Mouse (Mus musculus) urinary bladder, adult 18-20 months (tissue): ENCODE measurements around the gene C1qb.

Experiments used
- DNase-seq, 2 experiments: peaks; one replicate each; pipeline ENCODE4 v3.0.0; 2022; ENCODE audit warnings: low spot score in 2 of 2, mixed read lengths in 2 of 2

The C1qb gene

GRCm38 (mm10) chr4:136842802-136843201 is 43.2 kb downstream of the C1qb start:
- DNase-seq, result no peak

- DNase-seq, result no peak
These were observed 44.0 kb downstream of the C1qb start for GRCm38 (mm10) chr4:136842033-136842432.

DNA sequence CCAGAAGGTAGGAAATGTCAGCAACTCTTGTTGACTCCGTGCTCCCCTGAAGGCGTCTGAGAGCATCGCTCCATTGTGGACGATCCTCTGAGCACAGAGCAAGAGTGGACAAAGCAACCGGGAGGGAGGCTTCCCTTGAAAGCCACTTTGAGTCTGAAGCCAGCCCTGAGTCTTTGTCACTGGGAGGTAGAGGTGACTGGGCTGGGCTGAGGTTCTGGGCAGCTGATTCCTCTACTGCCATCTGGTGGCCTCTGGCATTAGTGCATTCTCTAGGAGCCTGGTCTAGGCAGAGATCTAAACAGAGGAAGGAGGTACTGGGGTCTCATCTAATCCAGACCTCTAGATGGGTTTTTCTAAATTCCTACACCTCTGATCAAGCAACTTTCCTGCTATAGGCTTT is 44.9 kb downstream of the C1qb start:
- DNase-seq, result peak; percentile 53 to 57

GRCm38 (mm10) chr4:136838462-136838861 is 47.5 kb downstream of the C1qb start:
- no peak for DNase-seq

DNA sequence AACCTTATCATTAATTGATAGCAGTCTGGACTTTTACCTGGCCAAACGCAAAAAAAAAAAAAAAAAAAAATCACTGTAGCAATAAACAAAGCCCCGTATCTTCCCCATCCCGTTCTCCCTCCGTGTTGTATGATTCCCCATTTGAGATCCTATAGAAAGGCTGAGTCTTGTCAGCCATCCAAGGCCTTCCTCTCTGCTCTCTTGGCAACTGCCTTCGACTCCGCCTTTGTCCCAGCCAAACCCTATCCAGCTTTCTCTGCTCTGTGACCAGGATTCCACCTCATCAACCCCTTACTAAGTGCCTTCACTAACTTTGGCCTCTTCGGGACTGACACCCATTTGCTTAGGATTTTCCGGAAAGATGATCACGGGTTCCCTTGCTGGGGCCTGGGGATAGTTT is 48.0 kb downstream of the C1qb start:
- DNase-seq, result no peak

DNA sequence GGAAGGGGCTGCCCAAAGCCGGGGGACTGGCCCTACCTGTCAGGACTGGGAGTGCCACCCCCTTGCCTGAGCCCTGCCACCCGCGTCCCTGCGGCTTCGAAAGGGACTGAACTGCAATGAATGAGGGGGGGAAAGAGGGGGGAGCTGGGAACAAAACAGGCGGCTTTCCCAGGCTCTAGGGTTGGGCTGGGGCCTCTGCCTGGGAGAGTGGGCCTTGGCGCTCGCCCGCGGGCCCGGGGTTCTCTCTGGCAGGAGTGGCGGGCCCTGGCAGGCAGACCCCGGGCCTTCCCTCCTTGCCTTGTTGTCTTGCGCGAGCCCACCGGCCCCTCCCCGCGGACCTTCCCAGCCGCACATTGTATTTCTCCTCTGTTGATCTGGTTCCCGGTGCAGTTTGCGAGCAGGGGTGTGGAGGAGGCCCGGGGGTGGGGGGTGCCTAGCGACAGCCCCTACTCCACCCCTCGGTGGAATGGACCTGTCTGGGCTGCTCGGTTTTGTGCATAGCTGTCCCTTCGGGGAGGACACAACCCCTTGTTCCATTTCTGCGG is 49.5 kb downstream of the C1qb start:
- peak in 1 of 2 experiments; percentile 13 for DNase-seq

DNA sequence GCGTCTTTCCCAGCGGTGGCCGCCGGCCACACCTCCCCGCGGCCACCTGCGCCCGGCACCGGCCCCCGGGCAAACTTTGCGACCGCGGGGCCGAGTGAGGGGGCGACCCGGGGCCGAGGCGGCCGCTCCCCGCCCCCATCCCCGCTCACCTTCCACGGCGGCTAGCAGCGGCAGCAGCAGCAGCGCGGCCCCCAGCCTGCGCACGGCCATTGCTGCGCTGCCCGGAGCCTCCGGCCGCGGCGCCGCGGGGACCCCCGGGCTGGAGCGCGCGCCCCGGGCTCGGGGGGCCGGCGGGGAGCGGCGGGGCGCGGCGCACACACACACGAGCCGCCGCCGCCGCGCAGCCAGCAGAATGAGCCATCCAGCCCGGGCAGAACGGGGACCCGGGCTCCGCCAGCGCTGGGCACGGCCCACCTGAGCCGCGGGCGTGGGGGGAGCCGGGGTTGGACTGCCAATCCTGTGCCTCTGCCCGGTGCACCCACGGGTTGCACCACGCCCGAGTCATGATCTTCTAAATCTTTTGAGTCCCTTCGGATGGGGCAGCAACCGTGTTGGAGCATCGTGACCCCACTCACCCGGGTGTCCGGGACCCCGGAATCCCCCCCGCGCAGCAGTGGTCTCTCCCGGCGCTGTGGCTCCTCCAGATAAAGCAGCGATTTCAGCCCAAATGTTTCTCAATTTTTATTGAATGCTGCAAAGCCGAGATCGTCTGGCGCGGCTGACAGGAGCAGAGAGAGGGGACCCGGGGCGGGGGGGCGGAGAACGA is 50.2 kb downstream of the C1qb start, which contains the start of gene Ephb2:
Ephb2 (minus strand) TSS at position 368 of the 766 bp plus-strand sequence.
- peak; percentile 37 to 81 for DNase-seq

DNA sequence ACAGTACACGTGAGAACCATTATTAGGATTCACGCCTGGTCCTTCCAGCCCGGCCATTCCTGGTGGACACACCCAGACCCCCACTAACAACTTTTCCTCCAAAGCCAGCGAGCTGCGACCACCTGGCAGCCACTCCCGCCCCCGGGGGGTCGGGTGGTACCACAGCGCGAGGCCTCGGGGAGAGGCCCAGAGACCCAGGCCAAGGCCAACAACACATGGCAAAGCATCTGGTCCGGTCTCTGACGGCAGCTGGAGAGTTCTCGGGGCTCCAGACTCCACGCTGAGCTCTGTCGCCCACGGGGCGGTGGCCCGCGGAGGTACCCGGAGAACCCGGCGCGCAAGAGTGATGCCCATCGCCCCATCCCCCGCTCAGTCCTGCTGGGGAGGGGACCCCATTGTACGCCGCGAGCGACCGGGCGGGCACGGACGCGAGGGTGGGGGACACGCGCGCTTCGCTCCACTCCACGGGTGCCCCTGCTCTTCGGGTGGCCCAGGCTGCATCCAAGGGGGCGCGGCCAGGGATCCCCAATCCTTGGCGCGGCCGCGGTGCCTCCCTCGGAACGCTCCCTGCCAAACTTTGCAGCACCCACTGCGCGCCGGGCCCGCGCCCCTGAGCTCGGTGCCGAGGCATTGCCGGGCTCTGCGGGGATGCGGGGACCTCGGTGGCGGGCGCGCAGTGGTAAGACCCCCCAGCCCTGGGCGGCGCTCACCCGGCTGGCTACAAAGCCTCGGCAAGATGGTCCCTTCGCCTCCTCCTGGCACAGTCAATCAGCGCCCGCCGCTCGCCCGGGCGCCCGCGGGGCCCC is 51.0 kb downstream of the C1qb start:
- DNase-seq, result peak in 1 of 2 experiments; percentile 32

DNA sequence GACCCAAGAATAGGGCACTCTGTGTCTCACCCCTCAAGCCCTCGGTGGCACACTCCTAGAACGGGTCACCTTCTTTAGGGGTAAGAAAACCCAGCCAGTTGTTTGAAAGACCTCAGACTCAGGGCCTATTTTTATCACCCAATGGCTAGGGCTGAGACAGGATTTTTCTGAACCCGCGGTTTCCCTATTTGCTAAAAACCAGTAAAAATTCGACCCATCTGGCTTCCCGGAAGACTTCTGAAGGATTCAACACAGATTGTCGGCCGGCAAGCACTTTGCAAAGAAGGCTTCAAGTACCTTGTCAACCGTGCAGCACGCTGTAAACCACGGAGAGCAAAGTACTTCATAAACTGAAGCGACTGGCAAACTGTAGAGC is 51.6 kb downstream of the C1qb start:
- DNase-seq, result no peak

GRCm38 (mm10) chr4:136833619-136834351 is 52.2 kb downstream of the C1qb start:
- no peak for DNase-seq

- DNase-seq, result no peak
These were observed 53.3 kb downstream of the C1qb start for GRCm38 (mm10) chr4:136832559-136833232.

GRCm38 (mm10) chr4:136830272-136830823 is 55.6 kb downstream of the C1qb start:
- DNase-seq, result no peak
